Mouse (Mus musculus): ENCODE results near the gene Svip.

Gene Svip

GRCm38 (mm10) chr7:51960698-51961374, 45.0 kb downstream of the Svip start:
- DNase-seq (ENCODE audit: low spot score), result peak; percentile 62

GRCm38 (mm10) chr7:51957766-51958165, 48.1 kb downstream of the Svip start:
- no peak for DNase-seq (ENCODE audit: low spot score)

- DNase-seq (ENCODE audit: low spot score), result no peak
Measured at GRCm38 (mm10) chr7:51955424-51956041, 50.3 kb downstream of the Svip start.

Measured in embryo, embryonic 10 days (tissue).